Mouse (Mus musculus): Measurements from ENCODE around the gene Sult2b1. TPM values are rescaled to one million over a fixed set of nuclear protein-coding genes. Genes with fewer than 3 reads are reported as not detected.
A peak's percentile ranks its signal among the peaks of the same experiment; 100 is the strongest.

The Sult2b1 gene
- total RNA-seq, 2 experiments from 2014 or later, result 11.3 to 13.6 TPM

DNA sequence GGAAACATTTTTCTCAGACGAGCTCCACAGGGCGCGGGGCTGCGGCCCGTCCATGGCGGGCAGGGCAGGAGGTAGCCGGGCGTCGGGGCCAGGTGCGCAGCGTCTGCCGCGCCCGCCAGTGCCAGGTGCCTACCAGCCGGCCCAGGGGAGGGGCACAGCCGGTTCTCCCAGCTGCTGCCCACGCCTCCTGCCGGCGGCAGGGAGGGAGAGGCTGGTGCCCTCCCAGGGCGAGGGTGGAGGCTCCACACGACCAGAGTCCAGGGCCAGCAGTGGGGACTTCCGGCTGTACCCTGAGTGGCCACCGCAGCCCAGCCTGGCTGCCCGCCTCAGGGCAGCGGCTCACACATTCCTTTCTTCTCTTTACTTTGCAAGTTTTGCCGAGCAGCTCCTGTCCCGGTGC is 25.1 kb downstream of the Sult2b1 start:
- TF ChIP-seq CTCF (IDR thresholded peaks at IDR 0.05), result no peak
- DNase-seq (ENCODE audit: extremely low spot score in 1 of 2, low spot score in 2 of 2), result peak in 1 of 2 experiments; percentile 17
- Histone ChIP-seq H3K4me3 (no peak overlapping the region), H3K27ac (no peak overlapping the region)
- intact Hi-C loops (cut with DNase I), result no loop called here

DNA sequence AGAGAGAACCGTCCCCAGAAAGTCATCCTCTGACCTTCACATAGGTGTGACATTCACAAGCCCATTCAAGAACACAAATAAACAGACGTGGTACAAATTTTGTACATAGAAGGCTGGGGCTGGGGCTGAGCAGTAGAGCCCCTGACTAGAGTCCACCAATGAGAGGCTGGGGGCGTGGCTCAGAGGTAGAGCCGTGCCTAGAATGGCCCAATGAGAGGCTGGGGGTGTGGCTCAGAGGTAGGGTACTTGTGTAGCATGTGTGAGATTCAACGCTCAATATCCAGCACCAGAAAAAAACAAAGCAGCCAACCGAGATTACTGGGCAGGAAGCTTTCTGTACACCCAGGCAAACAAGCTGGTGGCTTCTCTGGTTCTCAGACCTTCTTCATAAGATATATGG is 28.8 kb downstream of the Sult2b1 start:
- no peak for TF ChIP-seq CTCF (IDR thresholded peaks at IDR 0.05)
- no peak overlapping the region for H3K4me3 ChIP-seq
- intact Hi-C loops (cut with DNase I), result no loop called here
- H3K27ac ChIP-seq, result no peak overlapping the region
- DNase-seq (ENCODE audit: extremely low spot score in 1 of 2, low spot score in 2 of 2), result no peak

DNA sequence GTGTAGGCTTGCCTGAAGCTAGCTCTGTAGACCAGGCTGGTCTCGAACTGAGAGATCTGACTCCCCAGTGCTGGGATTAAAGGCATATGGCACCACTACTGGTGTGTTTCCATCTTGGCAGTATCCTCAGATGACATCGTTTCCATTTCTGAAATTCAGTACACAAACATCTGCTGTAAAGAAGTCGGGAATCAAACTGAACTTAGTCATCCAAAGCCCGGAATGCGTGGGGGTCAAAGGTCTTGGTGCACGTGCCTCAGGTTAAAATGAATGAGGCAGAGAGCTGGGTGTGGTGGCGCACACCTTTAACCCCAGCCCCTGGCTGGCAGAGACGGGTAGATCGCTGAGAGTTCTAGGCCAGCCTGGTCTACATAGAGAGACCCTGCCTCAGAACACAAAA is 34.3 kb downstream of the Sult2b1 start:
- no peak for TF ChIP-seq CTCF (IDR thresholded peaks at IDR 0.05)
- intact Hi-C loops (cut with DNase I), result no loop called here

DNA sequence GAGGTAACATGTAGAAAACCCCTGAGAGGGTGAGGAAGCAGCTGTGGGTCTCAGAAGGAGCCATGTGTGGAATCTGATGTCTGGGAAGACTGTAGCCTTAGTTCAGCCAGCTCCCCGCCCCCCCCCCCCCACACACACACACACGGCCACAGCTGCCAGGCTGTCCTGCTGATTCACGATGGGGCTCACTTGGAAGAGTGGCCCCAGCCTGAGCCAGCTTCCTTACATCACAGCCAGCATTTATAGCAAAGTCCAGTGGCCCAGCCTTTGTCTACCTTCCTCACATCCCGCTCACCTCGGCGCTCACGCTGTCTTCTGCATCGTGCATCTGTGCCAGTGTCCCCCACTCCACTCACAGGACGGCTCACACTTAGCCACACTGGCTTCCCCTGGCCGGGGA is 35.1 kb downstream of the Sult2b1 start:
- no peak for DNase-seq (ENCODE audit: extremely low spot score in 1 of 2, low spot score in 2 of 2)
- TF ChIP-seq CTCF (IDR thresholded peaks at IDR 0.05), result no peak
- H3K4me3 ChIP-seq, result no peak overlapping the region
- intact Hi-C loops (cut with DNase I), result loop anchor here (2.0 kb wide), 1 partner anchor 29 kb away; no protein-coding TSS in a partner anchor
- no peak overlapping the region for H3K27ac ChIP-seq

More for the DNA sequence above, 34.3 kb downstream of the Sult2b1 start:
- H3K27ac ChIP-seq, result no peak overlapping the region
- no peak for DNase-seq (ENCODE audit: extremely low spot score in 1 of 2, low spot score in 2 of 2)
- H3K4me3 ChIP-seq, result no peak overlapping the region

DNA sequence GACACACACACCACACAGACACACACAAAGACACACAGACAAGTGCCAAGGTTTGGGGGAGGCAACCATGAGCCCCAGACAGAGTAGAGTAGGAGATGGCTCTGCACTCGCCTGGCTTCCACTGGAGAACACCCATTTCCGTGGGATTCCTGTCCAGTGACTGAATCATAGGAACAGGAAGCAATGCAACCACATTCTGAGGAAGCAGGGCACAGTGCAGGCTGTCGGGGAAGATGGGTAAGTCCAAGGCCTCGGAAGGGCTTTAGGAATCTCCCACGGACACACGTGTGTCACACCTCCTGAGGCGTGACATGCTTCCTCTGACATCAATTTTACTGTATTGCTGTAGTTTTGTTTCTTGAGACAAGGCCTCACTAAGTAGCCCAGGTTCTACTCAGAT is 36.4 kb downstream of the Sult2b1 start:
- intact Hi-C loops (cut with DNase I), result loop anchor here (2.0 kb wide), 1 partner anchor 31 kb away; no protein-coding TSS in a partner anchor
- no peak for DNase-seq (ENCODE audit: extremely low spot score in 1 of 2, low spot score in 2 of 2)
- Histone ChIP-seq H3K27ac (no peak overlapping the region), H3K4me3 (no peak overlapping the region)
- no peak for TF ChIP-seq CTCF (IDR thresholded peaks at IDR 0.05)

DNA sequence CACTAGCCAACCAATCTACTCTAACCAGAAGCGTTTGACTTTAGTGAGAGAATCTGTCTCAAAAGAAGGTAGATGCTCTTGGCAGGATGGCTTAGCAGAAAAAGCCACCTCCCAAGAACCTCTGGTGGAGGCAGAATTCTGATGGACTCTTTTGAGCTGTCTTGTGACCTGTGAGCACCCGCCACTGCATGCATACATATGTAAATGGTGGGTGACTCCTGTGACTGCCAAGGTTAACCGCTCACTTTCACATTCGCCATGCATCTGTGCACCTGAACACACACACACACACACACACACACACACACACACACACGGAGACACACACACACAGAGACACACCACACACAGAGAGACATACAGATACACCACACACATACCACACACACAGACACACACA is 37.0 kb downstream of the Sult2b1 start:
- intact Hi-C loops (cut with DNase I), result no loop called here
- TF ChIP-seq CTCF (IDR thresholded peaks at IDR 0.05), result no peak
- DNase-seq (ENCODE audit: extremely low spot score in 1 of 2, low spot score in 2 of 2), result no peak
- H3K4me3 ChIP-seq, result no peak overlapping the region
- no peak overlapping the region for H3K27ac ChIP-seq

DNA sequence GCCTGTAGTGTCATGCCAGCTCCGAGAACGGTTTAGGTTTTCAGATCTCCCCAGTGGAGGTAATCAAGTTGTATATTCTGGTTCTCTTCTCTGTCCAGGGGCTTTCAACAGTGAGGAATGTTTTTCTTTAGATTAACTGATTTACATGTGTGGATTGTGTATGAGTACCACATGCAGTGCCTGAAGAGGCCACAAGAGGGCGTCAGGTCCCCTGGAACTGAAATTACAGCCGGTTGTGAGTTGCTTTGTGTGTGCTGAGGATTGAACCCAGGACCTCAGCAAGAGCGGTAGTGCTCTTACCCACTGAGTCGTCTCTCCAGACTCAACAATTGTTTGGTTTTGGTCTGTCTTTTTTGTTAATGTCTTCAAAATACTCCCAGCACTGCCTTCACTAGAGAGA is 38.0 kb downstream of the Sult2b1 start:
- Histone ChIP-seq H3K27ac (no peak overlapping the region), H3K4me3 (no peak overlapping the region)
- intact Hi-C loops (cut with DNase I), result no loop called here
- DNase-seq (ENCODE audit: extremely low spot score in 1 of 2, low spot score in 2 of 2), result no peak
- TF ChIP-seq CTCF (IDR thresholded peaks at IDR 0.05), result peak; percentile 46

DNA sequence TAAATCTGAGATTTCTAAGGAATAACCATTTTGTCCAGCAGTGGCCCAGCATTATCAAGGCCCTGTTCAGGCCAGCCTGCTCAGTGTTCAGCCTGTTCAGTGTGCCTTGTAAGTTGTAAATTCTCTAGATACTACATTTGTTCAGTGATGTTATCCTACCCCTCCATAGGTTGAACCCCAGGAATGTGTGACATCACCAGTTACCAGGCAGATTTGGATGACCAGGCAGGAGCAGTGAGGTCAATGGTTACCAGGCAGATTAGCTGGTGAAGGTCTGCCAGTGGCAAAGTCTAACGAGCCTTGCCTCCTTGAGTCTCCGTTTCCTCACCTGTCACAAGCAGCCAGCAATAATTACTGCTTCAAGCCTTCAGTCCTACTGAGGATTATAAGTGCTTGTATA is 40.1 kb downstream of the Sult2b1 start:
- intact Hi-C loops (cut with DNase I), result no loop called here
- DNase-seq (ENCODE audit: extremely low spot score in 1 of 2, low spot score in 2 of 2), result peak; percentile 62 to 67
- Histone ChIP-seq H3K4me3 (no peak overlapping the region), H3K27ac (no peak overlapping the region)
- no peak for TF ChIP-seq CTCF (IDR thresholded peaks at IDR 0.05)

DNA sequence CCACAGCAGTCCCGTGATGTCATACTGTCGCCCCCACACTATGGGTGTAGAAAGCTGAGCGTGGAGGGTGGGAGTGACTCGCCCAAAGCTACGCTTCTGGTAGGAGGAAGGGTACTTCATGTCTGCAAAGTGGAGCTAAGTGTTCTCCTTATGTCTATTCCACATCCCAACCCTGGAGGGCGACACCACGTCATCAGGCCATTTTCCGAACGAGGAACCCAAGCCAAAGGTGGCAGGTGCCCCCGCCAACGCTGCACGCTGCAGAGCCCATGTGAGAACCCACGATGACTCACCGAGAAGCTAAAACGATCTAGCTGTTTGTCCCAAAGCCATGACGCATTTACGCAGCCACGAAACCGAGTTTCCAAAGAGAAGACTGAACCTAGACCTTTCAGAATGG is 42.1 kb downstream of the Sult2b1 start:
- TF ChIP-seq CTCF (IDR thresholded peaks at IDR 0.05), result peak; percentile 41
- Histone ChIP-seq H3K4me3 (peak overlapping the region; percentile 39), H3K27ac (peak overlapping the region; percentile 87)
- DNase-seq (ENCODE audit: extremely low spot score in 1 of 2, low spot score in 2 of 2), result peak; percentile 76 to 84
- intact Hi-C loops (cut with DNase I), result loop anchor here (2.0 kb wide), 1 partner anchor 40 kb away; the partner anchor contains the start of gene Lmtk3

DNA sequence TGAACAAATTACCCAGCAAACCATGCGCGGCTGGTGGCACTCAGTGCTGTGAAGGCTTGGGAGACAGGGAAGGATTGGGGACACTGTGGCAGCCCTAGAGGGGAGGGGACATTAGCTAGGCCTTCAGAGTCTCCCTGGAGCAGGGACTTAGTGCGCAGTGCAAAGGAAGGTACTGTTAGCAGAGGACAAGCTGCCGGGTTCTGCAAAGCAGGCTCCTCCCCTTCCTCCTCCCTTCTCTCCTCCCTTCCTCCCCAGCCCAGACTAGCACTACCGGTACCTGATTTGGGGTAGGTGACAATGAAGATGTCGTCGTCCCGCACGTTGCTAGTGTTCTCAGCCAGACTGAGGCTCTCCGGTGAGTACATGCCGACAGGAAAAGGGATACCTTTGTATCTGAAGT is 42.7 kb downstream of the Sult2b1 start:
- Histone ChIP-seq H3K27ac (peak overlapping the region; percentile 87), H3K4me3 (peak overlapping the region; percentile 39)
- peak in 1 of 2 experiments; percentile 33 for DNase-seq (ENCODE audit: extremely low spot score in 1 of 2, low spot score in 2 of 2)
- TF ChIP-seq CTCF (IDR thresholded peaks at IDR 0.05), result no peak
- intact Hi-C loops (cut with DNase I), result loop anchor here (2.0 kb wide), 1 partner anchor 41 kb away; the partner anchor contains the start of gene Lmtk3

DNA sequence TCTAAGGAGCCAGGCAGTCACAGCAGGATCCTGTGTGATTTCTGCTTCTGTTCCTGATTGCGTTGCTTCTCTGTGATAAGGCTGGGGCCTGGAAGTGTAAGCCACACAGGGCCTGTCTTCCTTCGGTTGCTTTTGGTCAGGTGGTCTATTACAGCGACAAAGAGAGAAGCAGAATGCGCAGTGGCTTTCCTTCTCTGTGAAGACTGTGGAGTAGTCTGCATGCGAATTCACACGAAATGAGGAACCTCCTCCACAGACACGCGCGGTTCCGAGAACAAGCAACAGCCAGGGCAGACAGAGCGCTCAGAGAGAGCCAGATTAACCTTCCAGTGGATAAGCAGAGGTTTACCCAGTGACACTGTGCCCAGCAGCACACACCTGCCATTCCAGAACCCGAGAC is 43.2 kb downstream of the Sult2b1 start:
- DNase-seq (ENCODE audit: extremely low spot score in 1 of 2, low spot score in 2 of 2), result no peak
- Histone ChIP-seq H3K27ac (peak overlapping the region; percentile 87), H3K4me3 (peak overlapping the region; percentile 39; the same call in 1 of the 2 replicates)
- TF ChIP-seq CTCF (IDR thresholded peaks at IDR 0.05), result no peak
- intact Hi-C loops (cut with DNase I), result no loop called here

DNA sequence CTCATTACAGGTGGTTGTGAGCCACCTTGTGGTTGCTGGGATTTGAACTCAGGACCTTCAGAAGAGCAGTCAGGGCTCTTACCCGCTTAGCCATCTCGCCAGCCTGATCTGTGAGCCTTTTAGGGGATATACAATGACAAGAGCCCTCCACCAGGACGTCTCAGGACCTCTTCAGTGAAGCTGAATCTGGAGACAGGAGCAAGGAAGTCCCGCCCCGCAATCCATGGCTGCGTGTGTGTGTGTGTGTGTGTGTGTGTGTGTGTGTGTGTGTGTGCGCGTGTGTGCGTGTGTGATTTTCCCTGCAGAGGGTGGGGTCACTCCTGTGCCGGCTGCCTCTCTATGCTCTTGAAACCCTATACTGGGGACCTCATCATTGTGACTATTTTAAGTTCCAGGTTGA is 44.6 kb downstream of the Sult2b1 start:
- DNase-seq (ENCODE audit: extremely low spot score in 1 of 2, low spot score in 2 of 2), result no peak
- no peak for TF ChIP-seq CTCF (IDR thresholded peaks at IDR 0.05)
- intact Hi-C loops (cut with DNase I), result loop anchor here (1.0 to 2.0 kb wide), 4 partner anchors 61 to 269 kb away; partner anchors contain the start of gene Kdelr1
- H3K27ac ChIP-seq, result no peak overlapping the region
- H3K4me3 ChIP-seq, result no peak overlapping the region

DNA sequence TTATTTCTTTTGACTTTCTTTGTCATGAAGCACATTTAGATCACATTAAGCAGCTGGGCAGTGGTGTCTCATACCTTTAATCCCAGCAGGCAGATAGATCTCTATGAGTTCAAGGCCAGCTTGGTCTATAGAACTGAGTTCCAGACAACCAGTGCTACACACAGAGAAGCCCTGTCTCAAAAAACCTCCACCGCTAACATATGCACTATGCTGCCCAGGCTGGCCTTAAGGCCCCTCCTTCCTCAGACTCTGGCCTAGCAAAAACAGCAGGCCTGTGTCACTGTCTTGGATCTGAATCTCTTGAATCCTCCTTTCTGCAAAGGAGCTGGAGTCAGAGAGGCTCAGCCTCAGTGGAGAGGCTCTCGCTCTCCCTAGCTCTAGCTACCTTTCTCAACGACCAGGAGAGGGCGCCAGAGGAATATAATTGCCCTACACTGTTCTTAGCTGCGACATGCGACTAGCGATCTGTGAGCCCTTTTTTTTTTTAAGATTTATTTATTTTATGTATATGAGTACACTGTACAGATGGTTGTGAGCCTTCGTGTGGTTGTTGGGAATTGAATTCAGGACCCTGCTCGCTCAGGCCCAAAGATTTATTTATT is 45.2 kb downstream of the Sult2b1 start:
- TF ChIP-seq CTCF (IDR thresholded peaks at IDR 0.05), result peak; percentile 82
- intact Hi-C loops (cut with DNase I), result loop anchor here (1.0 to 2.0 kb wide), 4 partner anchors 62 to 270 kb away; partner anchors contain the start of gene Kdelr1

More for the DNA sequence above, 45.2 kb downstream of the Sult2b1 start:
- peak; percentile 82 to 84 for DNase-seq (ENCODE audit: extremely low spot score in 1 of 2, low spot score in 2 of 2)
- no peak overlapping the region for H3K27ac ChIP-seq
- no peak overlapping the region for H3K4me3 ChIP-seq
